Mouse (Mus musculus) lung, postnatal 4 days (tissue): ENCODE measurements around the gene Gm27021.

ENCODE experiments used
- DNase-seq, 2 experiments: peaks; one replicate each; pipeline ENCODE4 v3.0.0; 2021

The Gm27021 gene

GRCm38 (mm10) chr8:120685097-120685496 is 17.2 kb upstream of the Gm27021 start:
- peak; percentile 56 to 64 for DNase-seq

GRCm38 (mm10) chr8:120684082-120684481 is 16.2 kb upstream of the Gm27021 start:
- DNase-seq = no peak

- DNase-seq = peak; percentile 78 to 85
Measured at GRCm38 (mm10) chr8:120683602-120684001, 15.7 kb upstream of the Gm27021 start.

- DNase-seq = peak in 1 of 2 experiments; percentile 35
Measured at GRCm38 (mm10) chr8:120681113-120681512, 13.2 kb upstream of the Gm27021 start.

- peak; percentile 55 to 72 for DNase-seq
Measured at GRCm38 (mm10) chr8:120680405-120680804, 12.5 kb upstream of the Gm27021 start.

- no peak for DNase-seq
Measured at GRCm38 (mm10) chr8:120679629-120680387, 11.9 kb upstream of the Gm27021 start.

DNA sequence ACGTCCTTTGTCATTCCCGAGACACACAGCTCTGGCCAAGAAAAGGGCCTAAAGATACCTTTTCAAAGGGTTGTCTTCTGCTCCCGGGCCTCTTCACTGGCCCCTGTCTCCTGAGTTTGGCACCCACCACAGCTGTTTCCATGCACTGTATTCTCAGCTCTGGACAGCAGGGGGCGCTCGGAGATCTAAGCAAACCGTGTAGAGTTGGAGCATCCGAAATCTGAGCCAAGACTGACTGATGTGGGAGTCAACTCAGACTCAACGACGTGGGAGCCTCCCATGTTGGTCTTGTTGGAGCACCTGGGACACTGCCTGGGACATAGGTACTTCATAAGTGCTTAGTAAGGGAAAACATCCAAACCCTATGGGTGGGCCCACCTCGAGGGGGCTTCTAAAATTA is 10.6 kb upstream of the Gm27021 start:
- peak; percentile 83 to 89 for DNase-seq

- DNase-seq = no peak
Measured at GRCm38 (mm10) chr8:120675718-120676117, 7.8 kb upstream of the Gm27021 start.

GRCm38 (mm10) chr8:120673298-120673697 is 5.4 kb upstream of the Gm27021 start:
- DNase-seq = no peak

GRCm38 (mm10) chr8:120672626-120673229 is 4.8 kb upstream of the Gm27021 start:
- no peak for DNase-seq

GRCm38 (mm10) chr8:120671775-120672174 is 3.9 kb upstream of the Gm27021 start:
- DNase-seq = no peak

DNA sequence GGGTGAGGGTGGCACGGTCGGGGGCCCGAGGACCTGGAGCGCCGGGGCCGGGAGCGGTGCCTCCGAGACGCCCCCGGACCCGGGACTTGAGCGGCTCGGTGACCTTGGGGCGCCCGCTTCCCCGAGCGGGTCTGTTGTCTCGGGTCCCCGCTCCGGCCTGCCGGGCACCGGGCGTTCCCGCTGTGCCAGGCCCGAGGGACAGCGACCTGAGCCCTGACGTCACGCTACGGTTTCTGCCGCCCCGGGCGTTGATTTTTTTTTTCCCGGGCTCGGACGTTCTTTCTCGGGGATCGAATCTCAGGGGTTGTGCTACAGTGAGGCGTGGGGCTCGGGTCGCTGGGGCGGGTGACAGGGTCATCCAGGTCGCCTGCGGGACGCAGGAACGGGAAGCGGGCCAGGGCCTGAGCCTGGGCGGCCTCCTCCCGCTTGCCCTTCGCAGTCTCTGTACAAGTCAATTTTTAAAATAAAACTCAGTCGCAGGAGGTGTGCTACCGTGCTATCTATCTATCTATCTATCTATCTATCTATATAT is 561 bp upstream of the Gm27021 start, which contains the start of gene Emc8:
Gene Emc8 (minus strand): TSS at position 200 of the 532 bp plus-strand sequence.
- no peak for DNase-seq

DNA sequence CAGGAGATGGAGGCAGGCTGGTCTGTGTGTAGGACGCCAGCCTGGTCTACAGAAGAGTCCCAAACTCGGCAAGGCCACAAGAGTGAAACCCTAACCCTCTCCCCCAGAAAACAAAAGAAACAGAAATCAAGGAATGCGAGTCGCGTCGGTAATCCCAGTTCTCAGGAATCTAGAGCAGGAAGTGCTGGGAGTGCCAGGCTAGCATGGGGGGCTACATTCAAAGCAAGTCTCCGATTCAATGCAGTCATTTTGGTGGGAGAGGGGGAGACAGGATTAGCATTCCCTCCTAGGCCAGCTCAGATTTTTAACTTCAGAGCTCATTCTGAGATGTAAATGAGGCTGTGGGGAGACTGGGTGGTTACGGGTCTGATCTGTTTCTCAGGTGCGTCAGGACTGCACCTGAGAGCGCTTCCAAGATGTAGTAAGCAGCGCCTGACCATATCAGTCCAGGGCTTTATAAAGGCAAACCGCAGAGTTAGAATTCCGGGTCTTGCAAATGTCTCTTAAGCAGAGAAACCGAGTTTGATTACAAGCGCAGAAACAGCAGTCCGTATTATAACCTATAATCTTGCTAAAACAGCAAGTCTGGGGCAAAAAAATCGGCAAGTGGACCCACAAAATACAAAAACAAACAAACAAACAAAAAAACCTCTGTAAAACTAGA is 940 bp downstream of the Gm27021 start:
- no peak for DNase-seq

GRCm38 (mm10) chr8:120665726-120666455 is 2.0 kb downstream of the Gm27021 start:
- DNase-seq = no peak

GRCm38 (mm10) chr8:120664566-120664965 is 3.3 kb downstream of the Gm27021 start:
- no peak for DNase-seq

DNA sequence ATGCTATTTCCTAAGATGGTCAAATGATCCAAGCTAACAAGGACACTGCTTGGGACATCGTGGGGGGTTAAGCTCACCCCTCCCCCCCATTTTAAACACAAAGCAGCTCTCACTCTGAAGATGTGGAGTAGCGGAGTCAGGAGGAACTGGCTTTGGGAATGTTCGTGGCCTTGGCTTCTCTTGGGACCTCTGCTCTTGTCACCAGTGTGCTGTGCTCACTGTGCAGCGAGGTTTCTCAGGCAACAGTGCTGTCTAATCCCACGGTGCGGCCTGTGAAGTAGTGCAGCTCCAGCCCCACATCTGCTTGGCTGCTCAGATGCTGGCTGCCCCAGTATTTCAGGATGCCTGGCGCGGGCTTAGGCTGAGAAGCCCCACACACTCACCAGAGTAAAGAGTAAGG is 10.5 kb downstream of the Gm27021 start:
- DNase-seq = no peak

GRCm38 (mm10) chr8:120656322-120657052 is 11.4 kb downstream of the Gm27021 start:
- DNase-seq = no peak

DNA sequence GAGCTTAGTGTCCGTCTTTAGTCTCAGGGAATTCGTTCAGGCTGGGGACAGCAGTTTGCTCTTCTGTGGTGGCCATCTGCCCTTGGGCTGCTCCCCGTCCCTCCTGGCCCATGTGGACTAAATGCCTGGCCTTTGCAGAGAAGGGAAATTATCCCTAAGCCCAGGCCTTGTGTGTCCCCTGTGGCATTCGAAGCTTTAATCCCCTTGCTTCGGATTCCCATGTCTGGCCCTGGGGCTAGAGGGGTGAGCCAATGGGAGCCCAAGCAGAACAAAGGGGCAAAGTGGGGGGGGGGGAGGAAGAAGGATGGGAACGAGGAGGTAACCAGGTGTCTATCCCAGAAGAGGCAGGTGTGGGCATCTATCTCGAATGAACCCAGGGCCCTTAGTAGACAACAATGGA is 20.3 kb downstream of the Gm27021 start, which contains the start of gene 1190005I06Rik:
Gene 1190005I06Rik (minus strand): TSS at position 101 of the 400 bp plus-strand sequence.
- no peak for DNase-seq

DNA sequence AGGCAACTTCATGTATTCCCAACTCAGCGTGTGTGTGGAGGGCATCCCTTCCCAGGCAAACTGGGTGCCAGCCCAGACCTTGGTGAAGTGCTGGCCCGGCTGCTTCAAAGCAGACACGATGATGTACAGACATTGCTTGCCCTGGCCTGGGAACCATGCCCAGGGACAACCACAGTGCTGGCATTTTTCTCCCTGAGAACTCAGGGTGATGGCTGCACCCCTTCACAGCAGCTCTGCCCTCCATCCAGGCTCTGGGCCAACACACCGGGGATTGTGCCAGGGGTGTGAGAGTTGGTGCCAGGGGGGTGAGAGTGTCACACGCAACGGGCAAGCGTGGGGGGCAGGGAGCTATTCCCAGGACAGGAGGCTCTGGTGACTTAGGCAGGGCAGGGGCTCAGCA is 23.2 kb downstream of the Gm27021 start:
- DNase-seq = peak; percentile 44 to 62

DNA sequence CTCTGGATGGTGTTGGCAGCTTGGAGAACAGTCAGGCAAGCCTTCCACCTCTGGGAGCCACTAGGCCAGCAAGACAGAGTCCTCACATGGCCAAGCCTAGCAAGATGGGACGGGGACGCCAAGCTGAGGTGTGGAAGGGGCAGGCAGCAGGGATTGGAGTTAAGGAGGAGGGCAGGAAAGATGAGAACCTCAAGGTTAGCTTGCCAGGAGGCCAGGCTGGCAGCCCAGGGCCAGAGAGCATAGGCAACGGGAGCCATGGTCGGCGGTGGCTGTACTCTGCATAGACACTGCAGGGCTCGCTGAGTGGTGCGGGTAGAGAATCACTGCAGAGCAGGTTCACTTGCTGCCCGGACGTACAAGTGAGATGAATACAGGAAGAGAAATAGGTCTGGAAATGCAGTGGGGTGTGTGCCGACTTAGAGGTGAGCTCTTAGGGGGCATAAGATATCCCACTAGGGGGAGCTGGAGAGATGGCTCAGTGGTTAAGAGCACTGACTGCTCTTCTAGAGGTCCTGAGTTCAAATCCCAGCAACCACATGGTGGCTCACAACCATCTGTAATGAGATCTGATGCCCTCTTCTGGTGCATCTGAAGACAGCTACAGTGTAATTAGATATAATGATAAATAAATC is 25.7 kb downstream of the Gm27021 start:
- no peak for DNase-seq

GRCm38 (mm10) chr8:120641245-120641644 is 26.6 kb downstream of the Gm27021 start:
- DNase-seq = no peak
